Mouse (Mus musculus) layer of hippocampus, postnatal 14 days (tissue): ENCODE data around the gene Cd4. TPM values are rescaled to one million over a fixed set of nuclear protein-coding genes. Genes with fewer than 3 reads are reported as not detected.
"Not testable (repeated sequence)": the region's sequence is repeated elsewhere in the genome, so short reads cannot be mapped to it uniquely, and the experiment has no call there.

Experiments used
- DNase-seq, 2 experiments: peaks; one replicate each; pipeline ENCODE4 v3.0.0; 2021 to 2022; ENCODE audit warnings: low spot score in 2 of 2, mixed read lengths in 1 of 2
- total RNA-seq, 2 experiments: library from RNA; stranded (reverse); gene quantifications; 2 replicates each; pipeline ENCODE4 v1.2.3; 2021

Cd4 gene
- total RNA-seq, 2 experiments from 2014 or later: 0.29 to 0.58 TPM

GRCm38 (mm10) chr6:124854647-124855046, 33.4 kb downstream of the Cd4 start:
- no peak for DNase-seq

DNA sequence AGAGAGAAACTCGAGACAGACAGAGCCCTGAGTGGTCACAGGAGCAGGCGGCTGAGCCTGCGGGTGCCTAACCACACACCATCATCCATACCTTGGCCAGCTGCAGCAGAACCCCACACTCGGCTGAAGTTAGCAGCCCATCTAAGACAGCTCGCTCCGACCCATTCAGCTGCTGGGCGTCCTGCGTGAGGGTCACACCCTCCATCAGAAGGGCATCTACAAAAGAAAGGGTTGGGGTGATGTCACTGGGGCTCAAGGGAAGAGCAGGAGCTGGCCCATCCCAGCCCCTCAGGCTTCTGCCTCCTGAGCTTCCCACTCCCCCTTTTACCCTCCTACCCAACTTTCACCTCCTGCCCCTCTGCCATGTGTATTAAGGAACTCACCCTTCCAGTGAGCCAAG, 37.5 kb downstream of the Cd4 start:
- no peak for DNase-seq

- peak; percentile 95 to 96 for DNase-seq
These were observed 40.7 kb downstream of the Cd4 start for GRCm38 (mm10) chr6:124847305-124847704.

DNA sequence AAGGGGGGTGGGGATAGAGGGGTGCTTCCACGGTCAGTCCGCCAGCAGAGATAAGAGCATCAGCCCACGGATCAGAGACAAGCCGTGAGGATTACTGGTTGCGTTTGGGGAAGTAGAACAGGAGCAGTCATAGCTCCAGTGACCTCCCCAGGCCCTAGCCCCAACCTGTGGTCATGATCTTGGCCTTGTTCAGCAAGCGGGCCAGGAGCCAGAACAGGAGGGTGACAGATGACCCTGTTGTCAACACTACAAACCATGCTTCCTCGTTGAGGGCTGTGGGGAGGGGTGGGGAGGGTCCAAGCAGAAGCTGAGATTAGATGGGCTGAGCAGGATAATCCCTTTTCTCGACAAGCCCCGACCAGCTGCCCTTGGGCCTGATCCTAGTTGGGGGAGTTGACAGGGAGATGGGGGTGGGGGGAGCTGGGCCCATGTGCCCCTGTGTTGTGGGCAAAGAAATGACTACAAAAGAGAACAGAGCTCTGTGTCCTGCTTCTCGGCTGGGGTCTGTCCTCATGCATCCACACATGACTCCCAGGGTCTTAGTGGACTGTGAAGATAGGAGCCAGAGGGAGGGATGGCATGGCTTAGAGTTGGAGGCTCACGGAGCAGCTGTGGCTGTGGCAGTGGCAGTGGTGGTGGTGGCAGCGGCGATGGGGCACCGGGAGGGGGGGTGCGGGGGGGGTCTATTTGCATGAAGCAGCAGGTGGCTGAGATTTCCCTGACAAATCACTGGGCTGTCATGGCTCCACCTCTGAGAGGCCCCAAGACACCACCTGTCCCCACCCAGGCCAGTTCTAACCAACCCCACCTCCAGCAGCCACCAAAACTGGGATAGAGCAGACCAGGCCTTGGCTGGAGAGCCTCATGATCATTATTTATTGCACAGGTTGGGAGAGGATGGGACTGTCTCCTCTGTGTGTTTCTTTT, 47.5 kb downstream of the Cd4 start, which contains the start of gene Gnb3:
Gnb3 (minus strand) TSS at position 35 of the 927 bp plus-strand sequence.
- no peak for DNase-seq

- DNase-seq: no peak
These were observed 48.2 kb downstream of the Cd4 start for GRCm38 (mm10) chr6:124839805-124840204.

- DNase-seq: no peak
These were observed 51.6 kb downstream of the Cd4 start for GRCm38 (mm10) chr6:124836411-124836810.

DNA sequence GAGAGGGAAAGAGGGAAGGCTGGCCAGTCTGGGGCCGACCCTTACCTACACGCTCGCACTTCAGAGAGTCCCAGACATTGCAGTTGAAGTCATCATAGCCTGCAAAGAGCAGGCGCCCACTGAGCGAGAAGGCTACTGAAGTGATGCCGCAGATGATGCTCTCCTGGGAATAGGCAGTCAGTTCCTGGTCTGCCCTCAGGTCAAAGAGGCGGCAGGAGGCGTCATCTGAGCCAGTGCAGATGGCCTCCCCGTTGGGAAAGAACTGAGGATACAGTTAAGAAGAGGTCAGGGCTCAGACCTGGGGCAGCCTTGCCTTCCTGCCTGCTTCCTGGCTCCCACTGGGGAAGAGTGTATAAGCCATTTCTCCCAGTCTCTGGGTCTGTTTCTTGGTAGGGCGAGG, 52.5 kb downstream of the Cd4 start:
- no peak for DNase-seq

DNA sequence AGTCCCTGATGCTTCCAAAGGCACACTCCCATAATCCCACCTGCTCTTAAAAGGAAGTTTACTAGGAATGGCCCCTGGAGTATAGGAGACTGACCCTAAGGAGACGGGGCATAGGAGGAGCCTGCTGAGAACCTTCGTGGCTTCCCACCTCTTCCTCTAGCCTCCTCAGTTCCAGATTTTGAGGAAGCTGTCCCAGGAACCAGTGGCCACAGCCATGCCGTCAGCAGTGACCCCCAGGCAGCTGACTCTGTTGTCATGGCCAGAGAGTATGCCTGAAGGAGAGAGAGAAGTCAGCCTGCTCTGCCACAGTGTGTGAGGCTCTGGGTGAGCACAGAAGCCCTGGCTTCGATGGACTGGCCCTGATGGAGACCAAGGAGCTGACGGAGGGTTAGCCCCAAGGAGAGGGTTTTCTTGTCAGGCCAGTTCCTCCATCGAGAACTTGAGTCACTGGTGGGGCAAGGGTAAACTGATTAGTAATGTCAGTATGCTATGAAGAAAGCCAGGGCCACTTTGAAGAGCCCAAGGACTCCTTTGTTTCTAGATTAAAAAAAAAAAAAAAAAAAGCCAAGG, 53.4 kb downstream of the Cd4 start:
- DNase-seq: no peak

DNA sequence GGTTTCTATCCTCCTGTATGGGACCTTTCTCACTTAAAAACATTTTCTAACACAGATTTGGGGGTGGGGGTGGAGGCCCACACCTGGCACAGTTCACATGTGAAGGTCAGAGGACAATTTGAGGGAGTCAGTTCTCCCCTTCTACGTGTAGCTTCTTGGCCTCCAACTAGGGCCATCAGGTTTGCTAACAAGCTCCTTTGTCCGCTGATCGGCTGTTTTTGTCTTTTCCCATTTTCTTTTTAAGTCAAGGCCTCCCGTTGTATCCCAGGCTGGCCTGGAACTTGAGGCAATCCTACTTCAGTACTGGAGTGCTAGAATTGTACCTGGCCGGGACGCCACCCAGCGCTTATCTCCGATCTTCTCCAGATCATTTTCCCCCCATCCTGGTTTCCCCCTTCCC, 56.4 kb downstream of the Cd4 start:
- no peak for DNase-seq

DNA sequence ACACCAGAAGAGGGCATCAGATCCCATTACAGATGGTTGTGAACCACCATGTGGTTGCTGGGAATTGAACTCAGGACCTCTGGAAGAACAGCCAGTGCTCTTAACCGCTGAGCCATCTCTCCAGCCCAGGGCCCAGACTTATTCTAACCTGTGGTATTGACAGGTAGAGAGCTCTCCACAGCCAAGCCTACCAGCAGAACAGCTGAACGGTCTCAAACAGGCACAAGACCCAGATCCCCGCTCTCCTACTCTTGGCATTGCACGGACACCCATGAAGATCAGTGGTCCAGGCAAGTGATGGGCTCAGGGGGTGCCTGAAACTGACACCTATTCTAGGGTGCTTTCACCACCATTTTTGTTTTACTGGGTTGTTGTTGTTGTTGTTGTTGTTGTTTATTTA, 56.8 kb downstream of the Cd4 start:
- DNase-seq: not testable (repeated sequence)

DNA sequence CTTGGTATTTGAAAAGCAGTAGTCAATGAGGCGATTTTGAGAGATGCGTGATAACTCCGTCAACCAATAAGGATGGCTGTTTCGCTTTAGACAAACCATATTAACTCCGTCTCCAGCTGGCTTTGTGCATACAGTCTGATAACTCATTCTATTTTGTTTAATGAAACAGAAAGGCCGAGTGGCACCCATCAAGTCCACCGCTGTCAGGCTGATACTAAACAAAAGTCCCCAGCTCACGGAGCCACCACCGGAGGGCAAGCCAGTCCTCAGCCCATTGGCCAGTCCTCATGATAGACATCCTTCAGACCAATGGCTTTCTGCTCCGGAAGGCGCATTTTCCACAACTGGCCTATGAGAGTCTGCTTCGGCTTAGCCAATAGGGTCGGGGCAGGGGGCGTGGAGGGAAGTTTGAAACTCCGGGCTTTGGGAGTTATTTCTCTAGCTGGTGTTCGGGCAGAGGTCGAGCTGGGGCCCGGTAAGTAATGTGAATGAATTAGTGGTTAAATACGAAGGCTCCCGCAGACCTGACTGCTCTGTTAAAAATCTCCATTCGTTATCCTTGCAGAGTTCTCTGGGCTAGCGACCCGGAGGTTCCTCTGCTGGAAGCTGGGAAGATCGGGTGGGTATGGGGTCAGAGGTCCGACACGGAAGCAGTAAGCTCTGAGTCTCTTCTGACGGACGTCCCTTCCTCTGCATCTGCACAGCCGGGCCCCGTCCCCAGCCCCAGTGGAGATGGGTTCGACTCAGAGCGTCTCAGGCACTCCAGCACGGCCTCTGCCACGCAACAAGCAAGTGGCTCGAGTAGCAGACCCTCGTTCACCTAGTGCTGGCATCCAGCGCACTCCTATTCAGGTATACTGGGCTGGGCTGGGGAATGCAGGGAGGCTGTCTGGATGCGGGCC, 58.0 kb downstream of the Cd4 start:
- peak; percentile 93 to 96 for DNase-seq

GRCm38 (mm10) chr6:124828868-124829798, 58.9 kb downstream of the Cd4 start, which contains the start of the genes Usp5 and Cdca3:
TSS of gene Usp5 (minus strand) at chr6:124829484.
TSS of gene Cdca3 (plus strand) at chr6:124829547.
- DNase-seq: peak; percentile 99 to 100

- peak in 1 of 2 experiments; percentile 34 for DNase-seq
These were observed 59.9 kb downstream of the Cd4 start for GRCm38 (mm10) chr6:124828101-124828592.

DNA sequence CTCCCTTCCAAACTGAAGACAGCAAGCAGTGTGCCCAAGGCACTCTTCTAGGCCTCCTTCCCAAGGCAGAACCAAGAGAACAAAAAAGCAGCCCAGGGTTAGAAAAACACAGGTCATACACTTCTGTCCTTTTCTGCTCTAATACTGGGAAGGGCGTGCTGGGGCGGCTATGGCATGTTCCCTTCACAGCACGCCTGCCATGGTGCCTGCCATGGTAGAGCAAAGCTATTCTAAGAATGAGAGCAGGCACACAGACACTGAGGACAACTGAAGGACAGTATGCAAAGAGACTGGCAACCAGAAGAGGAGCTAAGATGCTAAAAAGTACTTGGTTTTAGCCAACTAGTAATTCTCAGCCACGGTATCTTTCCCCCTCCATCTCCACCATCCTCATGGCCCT, 66.0 kb downstream of the Cd4 start:
- no peak for DNase-seq

DNA sequence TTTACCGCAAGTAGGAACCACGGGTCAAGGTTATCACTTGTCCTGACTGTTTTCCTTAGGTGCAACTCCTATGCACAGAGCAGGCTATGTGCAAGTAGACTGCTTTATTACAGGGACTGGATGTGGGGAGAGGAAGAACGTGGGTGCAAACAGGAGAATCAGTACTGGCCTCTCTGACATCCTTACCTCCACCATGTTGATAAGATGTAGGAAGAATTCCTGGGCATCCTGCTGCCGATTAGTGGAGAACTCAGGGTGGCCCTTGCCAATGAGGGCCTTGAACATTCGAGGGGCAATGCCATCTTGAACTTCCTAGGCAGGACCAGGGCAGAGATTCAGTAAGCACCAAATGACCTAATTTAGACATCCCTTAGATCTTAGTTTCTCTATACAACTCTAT, 67.1 kb downstream of the Cd4 start:
- DNase-seq: no peak

DNA sequence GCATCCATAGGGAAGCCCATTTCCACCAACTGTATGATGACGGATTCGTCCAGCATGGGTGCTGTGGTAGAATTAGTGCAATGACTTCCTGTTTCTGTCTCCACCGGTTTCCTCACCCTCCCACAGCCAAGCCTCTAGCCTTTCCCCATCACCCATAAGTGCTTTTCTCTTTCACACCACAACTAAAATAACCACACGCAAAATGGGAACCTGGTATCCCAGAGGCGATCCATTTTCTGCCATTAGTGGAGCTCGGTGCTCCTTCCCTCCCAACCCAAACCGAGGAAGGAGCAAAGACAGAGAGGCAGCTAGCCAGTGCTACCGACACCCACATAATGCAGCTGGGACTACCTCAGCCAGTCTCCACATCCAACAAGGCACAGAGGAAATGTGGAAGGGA, 70.0 kb downstream of the Cd4 start:
- no peak for DNase-seq

GRCm38 (mm10) chr6:124817563-124817962, 70.5 kb downstream of the Cd4 start:
- DNase-seq: no peak

DNA sequence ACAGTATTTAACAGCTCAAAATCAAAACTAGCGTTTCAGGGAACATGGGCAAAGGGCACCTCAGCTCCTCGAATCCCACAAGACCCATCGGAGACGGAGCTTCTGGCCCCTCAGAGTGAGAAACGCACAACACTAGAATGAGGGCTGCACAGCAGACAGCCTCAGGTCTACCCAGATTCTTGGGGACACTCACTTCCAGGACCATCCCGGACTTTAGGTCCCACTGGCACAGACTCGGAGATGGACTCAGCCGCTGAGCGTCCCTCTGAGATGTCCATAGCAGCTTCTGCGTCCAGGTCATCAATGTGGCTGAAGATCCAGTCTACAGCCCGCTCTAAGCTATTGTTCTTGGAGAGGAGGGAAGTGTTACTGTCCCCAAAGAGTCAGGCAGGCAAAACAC, 70.9 kb downstream of the Cd4 start:
- no peak for DNase-seq

DNA sequence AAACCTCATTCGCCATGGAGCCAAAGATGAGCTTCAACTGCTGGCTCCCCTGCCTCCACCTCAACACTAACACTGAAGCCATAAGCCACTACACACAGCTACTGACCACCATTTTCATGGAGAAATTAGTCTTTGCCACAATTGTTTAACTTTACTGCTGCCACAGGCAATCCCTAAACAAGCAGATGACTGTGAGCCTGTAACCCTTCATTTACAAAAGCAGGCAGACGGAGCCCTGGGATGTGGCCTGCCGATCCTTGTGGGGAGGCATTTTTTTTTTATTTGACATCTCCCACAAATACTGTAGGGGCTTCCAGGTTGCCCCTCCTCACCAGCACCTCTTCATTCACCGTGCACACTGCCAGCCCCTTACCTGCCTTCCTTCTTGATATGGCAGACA, 71.4 kb downstream of the Cd4 start:
- DNase-seq: no peak
